Mouse (Mus musculus) brain, embryonic 14.5 days (tissue): Measurements from ENCODE around the gene Ube2e1.

Experiments used
- CTCF ChIP-seq: fragments of 200-500 bp; IDR thresholded peaks from 2 replicates; pipeline ENCODE4 v1.5.1; 2012; ENCODE audit warnings: inconsistent platforms, mild to moderate bottlenecking, moderate library complexity, borderline replicate concordance; ENCODE audit not compliant: insufficient read depth, insufficient read length; ENCODE audit errors: extremely low read depth
- POLR2A ChIP-seq: fragments of 200-500 bp; IDR thresholded peaks from 2 replicates; pipeline ENCODE4 v1.6.1; 2012; ENCODE audit warnings: mild to moderate bottlenecking, inconsistent platforms, borderline replicate concordance; ENCODE audit not compliant: poor library complexity, insufficient read depth, insufficient read length, severe bottlenecking; ENCODE audit errors: extremely low read depth

DNA sequence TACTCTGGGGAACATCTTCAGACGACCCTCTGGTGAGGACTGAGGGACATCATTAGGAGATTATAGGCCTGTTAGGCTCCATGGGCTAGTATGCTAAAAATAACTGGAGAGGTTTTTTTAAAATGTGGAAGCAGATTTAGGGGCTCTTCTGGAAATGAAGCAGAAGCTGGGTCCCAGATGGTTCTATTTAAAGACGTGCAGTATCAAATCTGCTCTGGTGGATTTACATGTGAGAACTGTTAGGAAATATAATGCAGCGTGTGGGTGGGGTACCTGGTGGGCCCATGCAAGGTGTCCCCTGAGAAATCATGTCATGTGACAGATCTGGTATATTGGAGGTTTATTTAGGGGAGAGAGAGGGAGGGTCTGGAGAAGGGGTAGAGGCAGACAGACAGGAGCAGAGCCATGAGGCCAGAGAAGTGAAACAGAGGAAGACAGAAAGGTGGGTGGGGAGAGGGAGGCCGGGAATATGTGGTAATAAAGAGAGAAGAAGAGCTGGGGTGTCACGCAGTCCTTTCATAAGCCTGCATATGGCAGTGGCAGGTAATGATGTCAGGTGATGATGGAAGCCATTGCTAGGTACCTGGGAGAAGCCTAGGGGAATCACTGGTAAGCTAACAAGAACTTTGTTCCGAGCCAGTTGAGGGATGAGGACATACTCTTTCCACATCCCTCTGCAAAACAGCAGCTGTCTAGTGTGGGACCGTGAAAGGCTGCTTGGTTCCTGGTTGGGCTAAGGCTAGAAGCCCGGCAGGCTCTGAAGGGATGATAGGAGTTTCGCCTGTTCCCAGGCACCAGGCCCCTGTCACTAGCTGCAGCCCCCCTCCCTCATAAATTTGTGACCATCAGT lies 41.3 kb upstream of the Ube2e1 start:
- no peak for TF ChIP-seq CTCF
- TF ChIP-seq POLR2A: no peak
